Mouse (Mus musculus): ENCODE results near the gene Phf2.

Gene Phf2

GRCm38 (mm10) chr13:48869950-48870770 is 759 bp downstream of the Phf2 start:
- H3K27me3 ChIP-seq (ENCODE audit: control insufficient read depth, insufficient read depth, low read length, poor library complexity, severe bottlenecking): no peaks in the 10 kb centered on the region

GRCm38 (mm10) chr13:48869600-48869949 is 1.3 kb downstream of the Phf2 start:
- no peaks in the 10 kb centered on the region for H3K27me3 ChIP-seq (ENCODE audit: control insufficient read depth, insufficient read depth, low read length, poor library complexity, severe bottlenecking)
- no peak for DNase-seq (ENCODE audit: low read depth, low spot score)
- no peaks in the 10 kb centered on the region for H3K36me3 ChIP-seq (ENCODE audit: control insufficient read depth, insufficient read depth, low read length, poor library complexity, severe bottlenecking)

More at GRCm38 (mm10) chr13:48869950-48870770, 759 bp downstream of the Phf2 start:
- no peaks in the 10 kb centered on the region for H3K36me3 ChIP-seq (ENCODE audit: control insufficient read depth, insufficient read depth, low read length, poor library complexity, severe bottlenecking)
- peak; percentile 53 for DNase-seq (ENCODE audit: low read depth, low spot score)

- Histone ChIP-seq H3K27me3 (ENCODE audit: control insufficient read depth, insufficient read depth, low read length, poor library complexity, severe bottlenecking) (no peaks in the 10 kb centered on the region), H3K36me3 (ENCODE audit: control insufficient read depth, insufficient read depth, low read length, poor library complexity, severe bottlenecking) (no peaks in the 10 kb centered on the region)
- DNase-seq (ENCODE audit: low read depth, low spot score): no peak
Measured at GRCm38 (mm10) chr13:48869088-48869487, 1.8 kb downstream of the Phf2 start.

DNA sequence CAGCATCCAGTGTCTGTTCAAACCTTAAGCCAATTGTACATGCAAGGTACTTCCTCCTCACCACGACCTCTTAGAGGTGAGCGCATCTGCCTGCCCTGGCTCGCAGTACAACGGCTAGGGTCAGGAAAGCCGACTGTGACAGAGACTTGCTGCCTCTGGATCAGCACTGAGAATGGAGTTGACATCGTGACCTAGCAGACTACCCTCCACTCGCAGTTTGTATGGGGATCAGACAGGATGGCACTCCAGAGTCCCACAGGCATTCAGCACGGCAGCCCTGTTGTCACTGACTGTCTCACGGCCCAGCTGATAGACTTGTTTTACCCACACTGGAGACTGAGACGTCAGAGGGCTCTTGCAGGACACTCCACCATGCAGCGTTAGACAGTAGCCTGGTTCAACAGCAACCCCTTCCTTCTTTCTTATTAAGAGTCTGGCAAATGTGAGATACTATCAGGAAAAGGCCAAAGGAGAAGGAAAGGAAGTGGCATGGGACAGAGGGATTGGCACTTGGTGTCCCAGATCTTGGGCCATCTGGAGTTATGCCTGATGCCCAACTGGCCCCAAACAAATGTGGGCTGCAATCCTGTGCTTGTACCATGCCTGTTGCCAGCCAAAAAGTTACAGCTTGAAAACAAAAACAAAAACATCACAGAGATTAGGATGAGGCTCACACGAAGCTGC is 6.1 kb downstream of the Phf2 start:
- DNase-seq (ENCODE audit: low read depth, low spot score): no peak
- H3K27me3 ChIP-seq (ENCODE audit: control insufficient read depth, insufficient read depth, low read length, poor library complexity, severe bottlenecking): no peaks in the 10 kb centered on the region

GRCm38 (mm10) chr13:48863556-48863955 is 7.4 kb downstream of the Phf2 start:
- Histone ChIP-seq H3K36me3 (ENCODE audit: control insufficient read depth, insufficient read depth, low read length, poor library complexity, severe bottlenecking) (no peaks in the 10 kb centered on the region), H3K27me3 (ENCODE audit: control insufficient read depth, insufficient read depth, low read length, poor library complexity, severe bottlenecking) (no peaks in the 10 kb centered on the region)
- no peak for DNase-seq (ENCODE audit: low read depth, low spot score)

More for the DNA sequence above, 6.1 kb downstream of the Phf2 start:
- no peaks in the 10 kb centered on the region for H3K36me3 ChIP-seq (ENCODE audit: control insufficient read depth, insufficient read depth, low read length, poor library complexity, severe bottlenecking)

- H3K27me3 ChIP-seq (ENCODE audit: control insufficient read depth, insufficient read depth, low read length, poor library complexity, severe bottlenecking): no peaks in the 10 kb centered on the region
- DNase-seq (ENCODE audit: low read depth, low spot score): no peak
- no peaks in the 10 kb centered on the region for H3K36me3 ChIP-seq (ENCODE audit: control insufficient read depth, insufficient read depth, low read length, poor library complexity, severe bottlenecking)
Measured at GRCm38 (mm10) chr13:48861913-48862312, 9.0 kb downstream of the Phf2 start.

- no peaks in the 10 kb centered on the region for H3K36me3 ChIP-seq (ENCODE audit: control insufficient read depth, insufficient read depth, low read length, poor library complexity, severe bottlenecking)
- H3K27me3 ChIP-seq (ENCODE audit: control insufficient read depth, insufficient read depth, low read length, poor library complexity, severe bottlenecking): no peaks in the 10 kb centered on the region
- DNase-seq (ENCODE audit: low read depth, low spot score): no peak
Measured at GRCm38 (mm10) chr13:48858779-48859178, 12.1 kb downstream of the Phf2 start.

- Histone ChIP-seq H3K36me3 (ENCODE audit: control insufficient read depth, insufficient read depth, low read length, poor library complexity, severe bottlenecking) (no peaks in the 10 kb centered on the region), H3K27me3 (ENCODE audit: control insufficient read depth, insufficient read depth, low read length, poor library complexity, severe bottlenecking) (no peaks in the 10 kb centered on the region)
- DNase-seq (ENCODE audit: low read depth, low spot score): no peak
Measured at GRCm38 (mm10) chr13:48858054-48858453, 12.9 kb downstream of the Phf2 start.

GRCm38 (mm10) chr13:48857246-48857932 is 13.5 kb downstream of the Phf2 start:
- peak; percentile 65 for DNase-seq (ENCODE audit: low read depth, low spot score)
- Histone ChIP-seq H3K27me3 (ENCODE audit: control insufficient read depth, insufficient read depth, low read length, poor library complexity, severe bottlenecking) (no peaks in the 10 kb centered on the region), H3K36me3 (ENCODE audit: control insufficient read depth, insufficient read depth, low read length, poor library complexity, severe bottlenecking) (no peaks in the 10 kb centered on the region)

DNA sequence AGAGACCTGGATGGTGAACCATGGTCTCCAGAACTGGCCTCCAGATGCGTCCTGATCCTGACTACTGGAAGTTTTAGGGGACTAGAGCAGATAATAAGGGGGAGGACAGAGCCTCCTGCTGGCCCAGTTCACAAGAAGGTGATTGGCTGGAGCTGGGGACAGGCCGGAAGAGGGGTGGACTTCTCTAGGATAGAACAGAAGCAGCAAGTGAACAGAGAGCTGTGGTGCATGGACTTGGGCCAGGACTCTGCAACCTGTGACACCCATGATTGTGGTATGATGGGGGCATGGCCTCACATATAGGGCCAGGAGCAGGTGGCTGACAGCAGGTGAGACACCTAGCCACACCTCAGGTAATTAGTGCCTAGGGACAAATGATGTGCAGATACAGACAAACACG is 17.0 kb downstream of the Phf2 start:
- no peak for DNase-seq (ENCODE audit: low read depth, low spot score)
- Histone ChIP-seq H3K36me3 (ENCODE audit: control insufficient read depth, insufficient read depth, low read length, poor library complexity, severe bottlenecking) (no peaks in the 10 kb centered on the region), H3K27me3 (ENCODE audit: control insufficient read depth, insufficient read depth, low read length, poor library complexity, severe bottlenecking) (no peaks in the 10 kb centered on the region)

- no peaks in the 10 kb centered on the region for H3K27me3 ChIP-seq (ENCODE audit: control insufficient read depth, insufficient read depth, low read length, poor library complexity, severe bottlenecking)
- H3K36me3 ChIP-seq (ENCODE audit: control insufficient read depth, insufficient read depth, low read length, poor library complexity, severe bottlenecking): no peaks in the 10 kb centered on the region
- no peak for DNase-seq (ENCODE audit: low read depth, low spot score)
Measured at GRCm38 (mm10) chr13:48853475-48853874, 17.4 kb downstream of the Phf2 start.

DNA sequence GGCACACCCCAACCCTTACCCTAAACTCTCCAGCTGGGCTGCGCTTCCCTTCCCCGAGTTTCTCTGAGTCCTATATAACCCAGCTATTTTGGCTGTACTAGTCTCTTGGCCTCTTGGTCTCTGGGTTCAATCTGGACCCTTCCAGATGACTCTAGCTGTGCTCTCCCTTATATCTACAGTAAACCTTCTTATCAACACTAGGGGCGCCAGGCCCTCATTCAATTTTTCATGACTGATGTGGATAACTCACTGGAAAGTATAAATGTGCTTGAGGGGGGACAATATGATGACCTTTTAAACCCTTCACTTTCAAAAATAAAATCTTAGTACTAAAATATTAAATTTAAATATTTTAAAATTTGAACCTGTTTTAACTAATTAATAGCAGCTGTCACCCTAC is 18.1 kb downstream of the Phf2 start:
- Histone ChIP-seq H3K36me3 (ENCODE audit: control insufficient read depth, insufficient read depth, low read length, poor library complexity, severe bottlenecking) (no peaks in the 10 kb centered on the region), H3K27me3 (ENCODE audit: control insufficient read depth, insufficient read depth, low read length, poor library complexity, severe bottlenecking) (no peaks in the 10 kb centered on the region)
- DNase-seq (ENCODE audit: low read depth, low spot score): peak; percentile 69

GRCm38 (mm10) chr13:48851719-48852118 is 19.2 kb downstream of the Phf2 start:
- Histone ChIP-seq H3K36me3 (ENCODE audit: control insufficient read depth, insufficient read depth, low read length, poor library complexity, severe bottlenecking) (no peaks in the 10 kb centered on the region), H3K27me3 (ENCODE audit: control insufficient read depth, insufficient read depth, low read length, poor library complexity, severe bottlenecking) (no peaks in the 10 kb centered on the region)
- no peak for DNase-seq (ENCODE audit: low read depth, low spot score)

DNA sequence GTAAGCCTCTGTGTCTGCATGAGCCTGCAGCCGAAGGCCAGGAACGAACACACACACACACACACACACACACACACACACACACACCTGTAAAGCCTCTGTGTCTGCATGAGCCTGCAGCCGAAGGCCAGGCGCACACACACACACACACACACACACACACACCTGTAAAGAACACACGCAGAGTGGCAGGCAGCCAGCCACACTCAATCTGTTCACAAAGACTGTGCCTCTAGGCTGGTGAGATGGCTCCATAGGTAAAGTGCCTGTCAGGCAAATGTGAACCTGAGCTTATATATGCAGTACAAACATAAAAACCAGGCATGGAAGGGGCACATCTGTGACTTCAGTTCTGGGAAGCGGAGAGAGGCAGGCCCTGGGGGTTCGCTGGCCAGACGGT is 20.1 kb downstream of the Phf2 start:
- H3K36me3 ChIP-seq (ENCODE audit: control insufficient read depth, insufficient read depth, low read length, poor library complexity, severe bottlenecking): no peaks in the 10 kb centered on the region
- no peak for DNase-seq (ENCODE audit: low read depth, low spot score)
- no peaks in the 10 kb centered on the region for H3K27me3 ChIP-seq (ENCODE audit: control insufficient read depth, insufficient read depth, low read length, poor library complexity, severe bottlenecking)

- no peak for DNase-seq (ENCODE audit: low read depth, low spot score)
- Histone ChIP-seq H3K36me3 (ENCODE audit: control insufficient read depth, insufficient read depth, low read length, poor library complexity, severe bottlenecking) (no peaks in the 10 kb centered on the region), H3K27me3 (ENCODE audit: control insufficient read depth, insufficient read depth, low read length, poor library complexity, severe bottlenecking) (no peaks in the 10 kb centered on the region)
Measured at GRCm38 (mm10) chr13:48850326-48850725, 20.6 kb downstream of the Phf2 start.

Measured in splenic B cell, adult 2 months (primary cell).